Mouse (Mus musculus) forebrain, embryonic 13.5 days (tissue): Measurements from ENCODE around the gene Xpr1. TPM values are rescaled to one million over a fixed set of nuclear protein-coding genes. Genes with fewer than 3 reads are reported as not detected.

Source experiments
- ATAC-seq: fragments of 200-750 bp; cut with Nextera tagmentation; 2 replicates; pipeline ENCODE4 v1.8.0; 2017
- H3K27ac ChIP-seq: fragments of 300-500 bp; sonication (generic); 2 replicates; pipeline ENCODE4 v1.5.1; 2015; ENCODE audit warnings: inconsistent platforms, mild to moderate bottlenecking, moderate library complexity
- H3K27me3 ChIP-seq: fragments of 300-500 bp; sonication (generic); 2 replicates; pipeline ENCODE4 v1.6.1; 2015; ENCODE audit warnings: mild to moderate bottlenecking, inconsistent platforms
- H3K36me3 ChIP-seq: fragments of 300-500 bp; sonication (generic); 2 replicates; pipeline ENCODE4 v1.6.1; 2015; ENCODE audit warnings: mild to moderate bottlenecking, inconsistent platforms; ENCODE audit not compliant: poor library complexity, severe bottlenecking
- H3K4me1 ChIP-seq: fragments of 300-500 bp; sonication (generic); 2 replicates; pipeline ENCODE4 v1.6.1; 2015; ENCODE audit warnings: inconsistent platforms
- H3K4me2 ChIP-seq: fragments of 300-500 bp; sonication (generic); 2 replicates; pipeline ENCODE4 v1.6.1; 2015; ENCODE audit warnings: inconsistent platforms, mild to moderate bottlenecking, moderate library complexity
- H3K4me3 ChIP-seq: fragments of 300-500 bp; sonication (generic); 2 replicates; pipeline ENCODE4 v1.5.1; 2015; ENCODE audit warnings: mild to moderate bottlenecking, inconsistent platforms
- H3K9ac ChIP-seq: fragments of 300-500 bp; sonication (generic); 2 replicates; pipeline ENCODE4 v1.6.1; 2015; ENCODE audit warnings: mild to moderate bottlenecking, inconsistent platforms
- H3K9me3 ChIP-seq: fragments of 300-500 bp; sonication (generic); replicated peaks from 2 replicates; pipeline ENCODE4 v1.6.1; 2016; ENCODE audit warnings: inconsistent platforms
- WGBS: fragments of 180-500 bp; shearing (Covaris S2); methylation state at CpG from one replicate; pipeline ENCODE4 v1.1.7; 2015; 5-methylcytosine and 5-hydroxymethylcytosine counted together
- polyA plus RNA-seq: library from polyadenylated mRNA; unstranded; fragments of >200 nt; fragmentation: Nextera tagmentation; extraction: Ambion mirVana; gene quantifications from 2 replicates; pipeline ENCODE4 v1.2.1, GENCODE M21; 2015

Xpr1 gene
- 42.8 and 49.8 TPM in 2 replicates for polyA plus RNA-seq

DNA sequence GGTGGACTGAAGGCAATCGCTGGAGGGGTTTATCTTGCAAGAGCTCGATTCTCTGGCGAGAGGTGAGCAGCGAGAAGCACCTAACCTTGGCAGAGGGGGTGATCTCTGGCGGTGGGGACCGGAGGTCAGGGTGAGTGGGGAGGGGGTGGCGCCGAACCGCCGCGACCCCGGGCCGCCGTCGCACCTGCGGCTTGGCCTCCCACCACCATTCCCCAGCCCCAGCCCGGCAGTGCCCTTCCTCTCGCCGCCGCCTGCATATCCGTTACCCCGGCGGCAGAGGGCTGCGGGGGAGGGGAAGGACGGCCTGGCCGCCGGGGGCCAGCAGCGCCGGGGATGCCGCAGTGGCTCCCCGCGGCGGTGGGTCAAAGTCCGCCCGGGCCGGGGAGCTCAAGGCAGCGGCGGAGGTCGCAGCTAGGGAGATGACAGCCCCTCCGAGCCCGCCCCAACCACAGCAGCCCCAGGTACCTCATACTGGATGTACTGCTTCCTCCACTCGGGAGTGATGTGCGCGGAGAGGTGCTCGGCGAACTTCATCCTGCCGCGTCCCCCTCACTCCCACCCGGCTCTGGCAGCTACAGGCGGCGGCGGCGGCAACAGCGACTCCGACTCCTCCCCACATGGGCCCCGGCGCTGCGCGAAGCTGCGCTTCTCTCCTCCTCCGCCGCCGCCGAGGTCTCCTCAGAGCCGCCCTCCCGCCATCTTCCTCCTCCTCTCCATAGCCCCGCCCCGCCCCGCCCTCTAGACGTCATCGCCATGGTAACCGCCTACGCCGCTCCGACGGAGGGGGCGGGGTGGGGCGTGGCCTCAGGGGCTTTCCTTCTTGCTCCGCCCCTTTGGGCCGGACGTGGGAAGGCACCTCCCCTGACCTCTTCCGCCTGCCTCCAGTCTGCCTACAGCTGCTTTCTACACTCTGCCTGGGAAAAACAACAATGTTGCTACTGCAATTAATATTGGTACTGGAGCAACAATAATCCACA lies at the start of gene Xpr1:
Xpr1 (minus strand) TSS at position 715 of the 977 bp plus-strand sequence.
- Histone ChIP-seq H3K9me3 (no peaks in the 10 kb centered on the region), H3K4me3 (peak within 1 kb of the TSS; percentile 93), H3K27me3 (no peaks in the 10 kb centered on the region), H3K4me2 (peak within 1 kb of the TSS; percentile 61), H3K4me1 (peaks cover 13% of the 10 kb centered on the region), H3K36me3 (no peaks in the 10 kb centered on the region), H3K9ac (peak within 1 kb of the TSS; percentile 96), H3K27ac (peak within 1 kb of the TSS; percentile 96)
- peak; percentile 96 for ATAC-seq
- under 1% methylated on average over 70 of the region's 82 CpGs for WGBS

DNA sequence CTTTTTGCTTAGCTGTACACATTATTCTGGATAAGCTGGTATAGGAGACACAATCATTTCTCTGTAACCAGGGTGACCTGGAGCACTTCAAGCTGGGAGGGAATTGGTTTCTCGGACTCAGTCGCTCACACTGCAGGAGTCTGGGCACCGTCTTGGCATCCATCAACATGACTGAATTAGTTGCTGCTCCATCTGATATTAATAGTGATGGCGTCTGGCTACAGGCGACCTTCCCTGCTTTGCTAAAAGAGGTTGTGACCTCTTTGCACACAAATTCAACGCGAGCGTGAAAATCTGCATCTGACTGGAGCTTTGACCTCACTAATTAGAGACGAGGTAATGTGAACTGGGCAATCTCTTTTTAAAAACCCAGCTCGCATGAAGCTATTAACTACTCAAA lies 46.2 kb upstream of the Xpr1 start:
- H3K27me3 ChIP-seq, result no peaks in the 10 kb centered on the region
- H3K4me1 ChIP-seq, result peaks cover 15% of the 10 kb centered on the region
- no peak overlapping the region for H3K27ac ChIP-seq
- no peak overlapping the region for H3K9ac ChIP-seq
- no peaks in the 10 kb centered on the region for H3K36me3 ChIP-seq
- 0 out of 2 replicates have a peak, but pooled peaks have one; percentile 36 for ATAC-seq
- no peak overlapping the region for H3K4me3 ChIP-seq
- H3K4me2 ChIP-seq, result no peak overlapping the region
- H3K9me3 ChIP-seq, result no peaks in the 10 kb centered on the region
- 7% methylated on average over 10 of the region's 10 CpGs for WGBS

DNA sequence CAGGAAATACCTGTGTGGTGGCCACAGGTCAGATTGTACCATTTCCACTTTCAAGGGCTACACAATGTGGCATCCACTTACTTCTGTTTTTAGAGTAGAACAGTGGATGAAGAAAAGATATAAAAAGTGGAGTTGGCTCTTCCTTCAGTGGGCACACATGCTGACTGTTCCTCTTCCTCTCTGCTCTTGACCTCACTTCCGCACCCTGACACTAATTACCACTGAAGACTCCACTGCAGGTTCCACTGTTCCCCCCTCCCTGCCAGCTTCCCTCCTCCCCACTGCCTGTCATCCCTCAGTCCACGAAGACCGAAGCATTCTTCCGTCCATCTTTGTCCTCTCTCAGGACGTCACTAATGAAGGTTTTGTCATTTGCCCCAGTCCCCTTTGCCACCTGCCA lies 45.4 kb upstream of the Xpr1 start:
- H3K9ac ChIP-seq, result no peak overlapping the region
- no peak for ATAC-seq
- 75% methylated on average over 5 of the region's 5 CpGs for WGBS
- no peaks in the 10 kb centered on the region for H3K36me3 ChIP-seq
- H3K27me3 ChIP-seq, result no peaks in the 10 kb centered on the region
- H3K9me3 ChIP-seq, result no peaks in the 10 kb centered on the region
- no peak overlapping the region for H3K27ac ChIP-seq
- H3K4me1 ChIP-seq, result peaks cover 15% of the 10 kb centered on the region
- H3K4me2 ChIP-seq, result no peak overlapping the region
- no peak overlapping the region for H3K4me3 ChIP-seq

DNA sequence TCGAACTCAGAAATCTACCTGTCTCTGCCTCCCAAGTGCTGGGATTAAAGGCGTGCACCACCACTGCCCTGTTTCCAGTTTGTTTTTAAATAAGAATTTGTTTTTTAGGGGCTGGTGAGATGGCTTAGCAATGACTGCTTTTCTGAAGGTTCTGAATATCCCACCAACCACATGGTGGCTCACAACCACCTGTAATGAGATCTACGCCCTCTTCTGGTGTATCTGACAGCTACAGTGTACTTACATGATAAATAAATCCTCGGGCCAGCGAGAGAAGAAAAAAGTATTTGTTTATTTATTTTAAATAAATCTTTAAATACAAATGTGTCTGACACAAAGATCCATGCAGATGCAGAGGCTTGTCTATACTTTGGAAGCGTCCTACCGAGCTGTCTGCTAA lies 40.3 kb upstream of the Xpr1 start:
- Histone ChIP-seq H3K36me3 (no peaks in the 10 kb centered on the region), H3K4me3 (no peak overlapping the region), H3K4me1 (peaks cover 4% of the 10 kb centered on the region), H3K9me3 (no peaks in the 10 kb centered on the region), H3K9ac (no peak overlapping the region), H3K27me3 (no peaks in the 10 kb centered on the region), H3K4me2 (no peak overlapping the region), H3K27ac (no peak overlapping the region)
- ATAC-seq, result no peak
- WGBS, result 86% methylated on average over 7 of the region's 7 CpGs

DNA sequence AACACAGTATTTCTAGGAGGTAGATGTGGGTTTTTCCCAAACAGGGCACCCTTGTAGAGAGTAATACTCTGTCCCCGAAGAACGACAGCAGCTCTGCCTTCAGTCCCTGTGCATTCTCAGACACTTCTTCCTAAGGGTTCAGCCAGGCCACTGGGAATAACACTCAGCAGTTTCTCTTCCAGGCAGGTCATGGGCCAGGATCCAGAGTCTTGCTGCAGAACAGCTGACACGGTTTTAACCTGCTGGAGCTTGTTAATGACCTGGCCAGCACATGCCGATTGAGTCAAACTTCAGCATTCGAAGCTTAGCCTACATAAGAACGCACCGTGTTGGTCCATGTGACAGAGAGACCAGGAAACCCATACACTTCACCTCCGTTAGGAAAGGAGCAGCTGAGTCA lies 36.0 kb upstream of the Xpr1 start:
- Histone ChIP-seq H3K36me3 (no peaks in the 10 kb centered on the region), H3K4me2 (no peak overlapping the region), H3K27ac (no peak overlapping the region), H3K9ac (no peak overlapping the region), H3K27me3 (no peaks in the 10 kb centered on the region), H3K4me1 (peaks cover 4% of the 10 kb centered on the region; the same call in 1 of the 2 replicates), H3K4me3 (no peak overlapping the region), H3K9me3 (no peaks in the 10 kb centered on the region)
- ATAC-seq, result no peak
- WGBS, result 88% methylated on average over 8 of the region's 8 CpGs

DNA sequence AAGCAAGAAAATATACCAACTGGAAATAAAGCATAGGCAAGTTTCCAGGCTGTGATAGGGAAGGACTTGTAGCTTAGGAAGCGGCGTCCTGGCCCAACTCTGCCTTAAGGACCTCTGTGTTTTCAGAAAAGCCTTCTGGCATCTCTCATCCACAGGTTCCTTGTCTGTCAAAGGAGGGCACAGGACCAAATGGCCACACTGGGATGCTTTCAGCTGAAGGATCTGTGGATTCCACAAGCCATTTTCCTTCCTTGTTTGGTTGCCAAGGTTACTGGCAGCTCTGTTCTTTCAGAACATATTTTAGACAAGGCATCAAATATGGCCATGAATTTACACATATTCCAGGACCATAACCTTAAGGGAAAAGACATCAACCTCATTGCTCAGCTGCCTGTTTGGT lies 31.7 kb upstream of the Xpr1 start:
- 69% methylated on average over 2 of the region's 2 CpGs for WGBS
- Histone ChIP-seq H3K4me1 (peaks cover 4% of the 10 kb centered on the region; the same call in 1 of the 2 replicates), H3K4me2 (no peak overlapping the region), H3K36me3 (no peaks in the 10 kb centered on the region), H3K27ac (no peak overlapping the region), H3K9me3 (no peaks in the 10 kb centered on the region), H3K27me3 (no peaks in the 10 kb centered on the region), H3K4me3 (no peak overlapping the region), H3K9ac (no peak overlapping the region)
- no peak for ATAC-seq

DNA sequence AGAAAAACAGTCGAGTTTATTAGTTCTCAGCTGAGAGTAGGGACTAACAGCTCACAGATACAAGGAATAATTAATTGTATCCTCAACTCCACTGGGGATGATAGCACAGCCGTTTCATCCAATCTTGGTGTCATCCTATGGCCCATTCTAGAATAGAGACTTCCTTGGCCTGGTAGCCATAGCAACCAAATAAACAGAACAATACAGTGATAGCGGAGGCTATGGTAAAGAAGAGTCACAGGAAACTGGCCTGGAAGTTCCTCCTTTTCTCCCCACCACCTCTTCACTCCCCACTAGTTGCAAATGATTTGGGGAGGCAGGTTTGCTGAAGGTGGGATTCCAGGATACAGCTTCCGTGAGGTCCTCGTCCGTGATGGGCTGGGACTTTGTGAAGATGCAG lies 30.1 kb upstream of the Xpr1 start:
- Histone ChIP-seq H3K4me2 (no peak overlapping the region), H3K4me3 (no peak overlapping the region), H3K36me3 (no peaks in the 10 kb centered on the region), H3K27me3 (no peaks in the 10 kb centered on the region), H3K9ac (no peak overlapping the region), H3K27ac (no peak overlapping the region), H3K4me1 (peaks cover 10% of the 10 kb centered on the region; the same call in 1 of the 2 replicates), H3K9me3 (no peaks in the 10 kb centered on the region)
- ATAC-seq, result no peak
- WGBS, result 75% methylated on average over 6 of the region's 6 CpGs

DNA sequence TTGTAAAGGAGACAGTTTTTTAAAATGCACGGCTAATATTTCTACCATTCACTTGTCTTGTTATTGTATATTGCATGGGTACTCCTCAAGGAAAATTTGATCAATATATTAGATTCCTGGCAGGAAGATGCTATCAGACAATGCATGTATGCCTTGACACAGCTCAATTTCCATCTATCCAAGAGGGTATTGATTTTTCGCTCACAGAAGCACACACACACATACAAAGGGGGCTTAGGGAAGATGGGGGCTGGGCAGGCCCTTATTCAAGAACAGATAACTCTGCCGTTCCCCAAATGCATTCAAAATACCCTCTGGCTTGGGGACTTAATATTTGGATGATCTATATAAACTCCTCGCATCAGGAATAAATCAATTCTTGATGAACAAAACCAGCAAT lies 25.9 kb upstream of the Xpr1 start:
- no peak for ATAC-seq
- H3K27ac ChIP-seq, result peak overlapping the region; percentile 40; the same call in 1 of the 2 replicates

DNA sequence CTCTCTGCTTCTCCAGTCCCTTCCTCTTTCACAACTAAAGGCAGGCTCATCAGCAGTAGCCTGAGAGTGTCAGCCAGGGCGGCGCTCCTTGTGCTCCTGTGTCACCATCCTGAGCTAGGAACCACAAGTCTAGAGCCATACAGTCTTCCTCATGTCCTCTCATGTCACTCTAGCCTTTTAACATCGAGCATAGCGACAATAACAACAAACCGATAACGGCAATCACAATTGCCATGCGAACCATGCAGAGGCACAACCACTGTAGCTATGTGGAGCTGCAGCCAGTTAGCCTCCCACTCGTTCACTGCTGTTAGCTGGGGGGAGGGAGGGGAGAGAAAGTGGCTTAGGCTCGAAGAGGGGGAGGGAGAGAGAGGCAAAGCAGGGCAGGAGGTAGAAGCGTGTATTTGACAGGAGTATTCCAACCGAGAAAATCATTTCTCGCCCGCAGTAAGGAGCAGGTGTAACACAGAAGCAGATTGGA lies 25.3 kb upstream of the Xpr1 start:
- Histone ChIP-seq H3K4me3 (no peak overlapping the region), H3K4me2 (no peak overlapping the region), H3K4me1 (0 out of 2 replicates have a peak, but pooled peaks cover 6% of the 10 kb centered on the region), H3K9me3 (no peaks in the 10 kb centered on the region), H3K9ac (no peak overlapping the region), H3K36me3 (no peaks in the 10 kb centered on the region), H3K27me3 (no peaks in the 10 kb centered on the region), H3K27ac (peak overlapping the region; percentile 52)
- WGBS, result 57% methylated on average over 13 of the region's 13 CpGs
- ATAC-seq, result peak; percentile 33; the same call in 1 of the 2 replicates

More for the DNA sequence above, 25.9 kb upstream of the Xpr1 start:
- Histone ChIP-seq H3K4me2 (no peak overlapping the region), H3K36me3 (no peaks in the 10 kb centered on the region), H3K9me3 (no peaks in the 10 kb centered on the region), H3K4me3 (no peak overlapping the region), H3K27me3 (no peaks in the 10 kb centered on the region), H3K9ac (no peak overlapping the region), H3K4me1 (0 out of 2 replicates have a peak, but pooled peaks cover 6% of the 10 kb centered on the region)
- WGBS, result 69% methylated on average over 4 of the region's 4 CpGs

DNA sequence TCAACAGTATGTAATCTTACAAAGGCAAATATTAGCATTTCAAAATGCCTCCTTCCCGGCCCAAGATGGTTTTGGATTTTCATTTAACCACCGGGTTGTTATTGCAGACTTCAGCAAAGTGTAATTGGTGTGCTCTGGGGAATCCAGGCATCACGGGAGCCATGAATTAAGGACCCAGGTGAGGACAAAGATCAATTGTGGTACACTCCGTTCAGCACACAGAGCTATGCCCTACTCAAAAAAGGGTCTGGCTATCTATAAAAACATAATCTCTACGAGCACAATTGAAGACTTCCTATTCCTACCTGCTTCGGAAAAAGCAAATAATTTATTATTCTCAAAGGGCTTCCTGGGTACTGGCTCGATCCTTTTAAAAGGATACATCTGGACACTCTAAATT lies 22.3 kb upstream of the Xpr1 start:
- no peaks in the 10 kb centered on the region for H3K36me3 ChIP-seq
- H3K9ac ChIP-seq, result no peak overlapping the region
- 0 out of 2 replicates have a peak, but pooled peaks cover 6% of the 10 kb centered on the region for H3K4me1 ChIP-seq
- H3K9me3 ChIP-seq, result no peaks in the 10 kb centered on the region
- 62% methylated on average over 7 of the region's 7 CpGs for WGBS
- H3K4me2 ChIP-seq, result no peak overlapping the region
- no peaks in the 10 kb centered on the region for H3K27me3 ChIP-seq
- H3K4me3 ChIP-seq, result no peak overlapping the region
- no peak overlapping the region for H3K27ac ChIP-seq
- ATAC-seq, result no peak

DNA sequence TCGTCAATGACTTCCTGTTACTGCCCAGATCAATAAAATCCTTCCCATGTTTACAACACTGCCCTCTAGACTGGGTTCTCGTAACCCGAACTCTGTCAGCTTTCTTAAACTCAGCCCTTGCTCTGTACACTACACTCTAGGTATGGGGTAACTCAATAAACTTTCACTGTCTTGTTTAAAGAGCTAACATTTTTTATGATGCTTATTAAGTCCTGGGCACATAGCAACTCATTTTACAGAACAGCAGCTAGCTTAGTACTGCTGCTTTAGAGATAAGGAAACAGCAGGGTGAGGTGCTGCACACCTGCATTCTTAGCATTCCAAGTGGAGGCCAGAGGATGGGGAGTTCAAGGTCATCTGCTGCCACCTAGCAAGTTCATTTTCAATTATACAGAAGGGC lies 21.3 kb upstream of the Xpr1 start:
- Histone ChIP-seq H3K27ac (no peak overlapping the region), H3K27me3 (no peaks in the 10 kb centered on the region), H3K36me3 (no peaks in the 10 kb centered on the region), H3K4me1 (0 out of 2 replicates have a peak, but pooled peaks cover 6% of the 10 kb centered on the region), H3K4me2 (no peak overlapping the region), H3K9me3 (no peaks in the 10 kb centered on the region), H3K9ac (no peak overlapping the region), H3K4me3 (no peak overlapping the region)
- 60% methylated on average over 3 of the region's 3 CpGs for WGBS
- ATAC-seq, result no peak

DNA sequence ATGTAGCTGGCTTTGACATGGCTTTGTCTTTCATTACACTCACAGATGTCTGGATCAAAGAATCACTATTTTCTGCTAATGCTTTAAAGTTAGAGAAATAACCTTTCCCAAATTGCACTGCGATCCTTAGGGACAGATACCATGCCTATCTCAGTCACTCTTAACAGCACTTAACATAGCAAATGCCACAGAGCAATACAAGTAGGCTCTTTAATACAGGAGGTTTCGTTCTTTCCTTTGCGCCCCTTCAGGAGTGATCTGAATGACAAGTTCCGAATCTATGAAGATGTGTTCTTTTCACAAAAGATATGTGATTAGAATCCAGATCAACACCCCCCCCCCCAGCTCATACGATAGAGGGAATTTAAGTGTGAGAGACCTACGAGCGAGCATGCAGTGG lies 12.1 kb upstream of the Xpr1 start:
- 76% methylated on average over 7 of the region's 7 CpGs for WGBS
- ATAC-seq, result no peak; the same call in 1 of the 2 replicates
- H3K4me1 ChIP-seq, result peaks cover 17% of the 10 kb centered on the region
- no peak overlapping the region for H3K27ac ChIP-seq
- no peak overlapping the region for H3K4me2 ChIP-seq
- H3K27me3 ChIP-seq, result no peaks in the 10 kb centered on the region
- no peaks in the 10 kb centered on the region for H3K9me3 ChIP-seq
- H3K36me3 ChIP-seq, result no peaks in the 10 kb centered on the region
- no peak overlapping the region for H3K9ac ChIP-seq
- no peak overlapping the region for H3K4me3 ChIP-seq
